Mouse (Mus musculus) ES-Bruce4 (cell line): ENCODE data around the gene Oaz1. TPM values are rescaled to one million over a fixed set of nuclear protein-coding genes. Genes with fewer than 3 reads are reported as not detected.

ENCODE experiments used
- H3K27ac ChIP-seq: 2 replicates; pipeline ENCODE4 v1.5.1; 2012; ENCODE audit warnings: low read length, inconsistent platforms; ENCODE audit not compliant: insufficient read depth
- H3K27me3 ChIP-seq: 2 replicates; pipeline ENCODE4 v1.6.1; 2012; ENCODE audit warnings: mild to moderate bottlenecking, low read length, inconsistent platforms; ENCODE audit not compliant: control insufficient read depth, poor library complexity, insufficient read depth, severe bottlenecking
- H3K36me3 ChIP-seq: 2 replicates; pipeline ENCODE4 v1.6.1; 2012; ENCODE audit warnings: inconsistent platforms, mild to moderate bottlenecking, low read length, moderate library complexity; ENCODE audit not compliant: control insufficient read depth, poor library complexity, insufficient read depth, severe bottlenecking
- H3K4me1 ChIP-seq: one replicate; pipeline ENCODE4 v1.8.1; 2011; ENCODE audit warnings: low read length; ENCODE audit not compliant: control insufficient read depth, insufficient read depth
- H3K4me3 ChIP-seq: 2 replicates; pipeline ENCODE4 v1.5.1; 2011; ENCODE audit warnings: low read depth, mild to moderate bottlenecking, low read length
- H3K9ac ChIP-seq: 2 replicates; pipeline ENCODE4 v1.6.1; 2012; ENCODE audit warnings: low read depth, mild to moderate bottlenecking, inconsistent platforms; ENCODE audit not compliant: poor library complexity, severe bottlenecking
- H3K9me3 ChIP-seq: replicated peaks from 2 replicates; pipeline ENCODE4 v1.6.1; 2012; ENCODE audit warnings: mild to moderate bottlenecking, low read length, inconsistent platforms; ENCODE audit not compliant: control insufficient read depth, poor library complexity, insufficient read depth, severe bottlenecking
- CTCF ChIP-seq: IDR thresholded peaks from one replicate; pipeline ENCODE4 v1.8.1; 2011; ENCODE audit warnings: low read depth, low read length
- EP300 ChIP-seq: IDR thresholded peaks from 2 replicates; pipeline ENCODE4 v1.6.1; 2011; ENCODE audit warnings: low read depth, low read length; ENCODE audit not compliant: insufficient read depth
- POLR2A ChIP-seq: IDR thresholded peaks from one replicate; pipeline ENCODE4 v1.8.1; 2011; ENCODE audit warnings: low read length; ENCODE audit not compliant: insufficient read depth
- polyA plus RNA-seq: library from polyadenylated mRNA; stranded (reverse); fragments of >200 nt; gene quantifications from 2 replicates; pipeline ENCODE4 v1.2.4, GENCODE M21; 2011; ENCODE audit warnings: low read depth; ENCODE audit not compliant: missing spikeins, insufficient read depth, insufficient read length

Oaz1 gene
- 471 and 498 TPM in 2 replicates for polyA plus RNA-seq

- Histone ChIP-seq H3K27ac (no peak within 1 kb of the TSS), H3K4me1 (no peaks in the 10 kb centered on the region), H3K27me3 (no peaks in the 10 kb centered on the region), H3K9ac (peak within 1 kb of the TSS; percentile 88), H3K9me3 (no peaks in the 10 kb centered on the region), H3K4me3 (peak within 1 kb of the TSS; percentile 93), H3K36me3 (peaks cover 3% of the 10 kb centered on the region)
- TF ChIP-seq CTCF: no peak
- TF ChIP-seq EP300: no peak; the same call in 1 of the 2 replicates
- peak; percentile 76 for TF ChIP-seq POLR2A
These were observed at the start of gene Oaz1 for GRCm38 (mm10) chr10:80826151-80827062. TSS of gene Oaz1 (plus strand) at chr10:80826656.

GRCm38 (mm10) chr10:80777123-80777522, 49.3 kb upstream of the Oaz1 start:
- peaks cover 26% of the 10 kb centered on the region for H3K36me3 ChIP-seq

DNA sequence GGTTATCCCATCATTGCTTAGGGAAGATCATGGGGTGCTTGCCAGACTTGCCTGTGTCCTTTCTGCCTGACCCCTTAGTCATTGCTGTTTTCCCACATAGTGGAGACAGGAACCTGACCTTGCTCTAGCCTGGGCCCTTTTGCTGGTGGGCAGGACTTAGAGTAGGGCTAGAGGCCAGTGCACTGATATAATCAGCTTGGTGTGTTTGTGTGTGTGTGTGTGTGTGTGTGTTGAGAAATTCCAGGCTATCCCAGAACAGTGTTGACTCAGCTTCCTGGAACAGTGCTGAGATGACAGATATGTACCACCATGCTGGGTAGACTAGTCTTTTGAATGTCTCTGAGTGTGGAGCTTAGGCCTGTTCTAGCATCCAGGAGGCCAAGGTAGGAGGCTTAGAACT, 46.9 kb upstream of the Oaz1 start:
- no peak overlapping the region for H3K27ac ChIP-seq
- H3K9ac ChIP-seq: no peak overlapping the region
- no peak overlapping the region for H3K4me3 ChIP-seq
- H3K4me1 ChIP-seq: no peaks in the 10 kb centered on the region
- peaks cover 39% of the 10 kb centered on the region for H3K36me3 ChIP-seq
- TF ChIP-seq CTCF: no peak
- TF ChIP-seq EP300: no peak
- no peak for TF ChIP-seq POLR2A
- no peaks in the 10 kb centered on the region for H3K27me3 ChIP-seq
- H3K9me3 ChIP-seq: no peaks in the 10 kb centered on the region

More at GRCm38 (mm10) chr10:80777123-80777522, 49.3 kb upstream of the Oaz1 start:
- Histone ChIP-seq H3K27ac (no peak overlapping the region), H3K4me1 (no peaks in the 10 kb centered on the region), H3K9ac (no peak overlapping the region), H3K4me3 (no peak overlapping the region), H3K9me3 (no peaks in the 10 kb centered on the region), H3K27me3 (no peaks in the 10 kb centered on the region)
- TF ChIP-seq POLR2A (no peak), CTCF (no peak)

DNA sequence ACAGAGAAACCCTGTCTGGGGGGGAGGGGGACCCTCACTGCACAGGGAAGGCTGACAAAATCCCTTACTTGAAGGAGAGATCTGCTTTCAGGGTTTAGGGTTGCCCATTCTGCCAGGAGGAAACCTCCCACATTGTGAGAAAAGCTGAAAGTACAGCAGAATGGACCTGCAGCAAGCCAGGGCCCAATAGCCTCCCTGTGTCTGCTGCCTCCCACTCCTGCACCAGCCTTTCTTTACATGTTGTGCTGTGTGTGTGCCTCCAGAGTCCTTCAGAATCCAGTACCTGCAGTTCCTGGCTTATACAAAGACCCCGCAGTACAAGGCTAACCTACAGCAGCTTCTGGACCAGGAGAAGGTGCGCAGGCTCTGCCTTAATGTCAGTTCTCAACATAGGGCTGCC, 42.2 kb upstream of the Oaz1 start:
- H3K9ac ChIP-seq: no peak overlapping the region
- no peak overlapping the region for H3K4me3 ChIP-seq
- TF ChIP-seq EP300 (no peak), CTCF (no peak), POLR2A (no peak)
- H3K9me3 ChIP-seq: no peaks in the 10 kb centered on the region
- no peak overlapping the region for H3K27ac ChIP-seq
- no peaks in the 10 kb centered on the region for H3K4me1 ChIP-seq
- H3K27me3 ChIP-seq: no peaks in the 10 kb centered on the region
- H3K36me3 ChIP-seq: peaks cover 46% of the 10 kb centered on the region

- H3K27ac ChIP-seq: no peak overlapping the region
- no peak for TF ChIP-seq CTCF
- no peak for TF ChIP-seq EP300
- no peak for TF ChIP-seq POLR2A
- no peaks in the 10 kb centered on the region for H3K4me1 ChIP-seq
- no peak overlapping the region for H3K4me3 ChIP-seq
- no peaks in the 10 kb centered on the region for H3K9me3 ChIP-seq
- H3K27me3 ChIP-seq: no peaks in the 10 kb centered on the region
- peaks cover 49% of the 10 kb centered on the region for H3K36me3 ChIP-seq
- no peak overlapping the region for H3K9ac ChIP-seq
These were observed 41.6 kb upstream of the Oaz1 start for GRCm38 (mm10) chr10:80784871-80785270.

DNA sequence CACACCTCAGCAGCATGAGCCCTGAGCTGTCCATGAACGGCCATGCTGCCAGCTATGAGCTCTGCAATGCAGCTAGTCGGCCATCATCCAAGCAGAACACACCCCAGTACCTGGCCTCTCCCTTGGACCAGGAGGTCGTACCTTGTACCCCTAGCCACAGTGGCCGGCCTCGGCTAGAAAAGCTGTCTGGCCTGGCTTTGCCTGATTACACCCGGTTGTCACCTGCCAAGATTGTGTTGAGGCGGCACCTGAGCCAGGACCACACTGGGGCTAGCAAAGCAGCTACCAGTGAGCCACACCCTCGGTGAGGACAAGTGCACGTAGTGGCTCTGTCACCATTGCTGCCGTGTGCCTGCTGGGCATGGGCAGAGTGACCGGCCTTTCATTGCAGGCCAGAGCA, 40.5 kb upstream of the Oaz1 start:
- H3K4me3 ChIP-seq: no peak overlapping the region
- H3K4me1 ChIP-seq: no peaks in the 10 kb centered on the region
- H3K27ac ChIP-seq: no peak overlapping the region
- no peaks in the 10 kb centered on the region for H3K27me3 ChIP-seq
- TF ChIP-seq EP300: no peak
- no peak for TF ChIP-seq CTCF
- no peak for TF ChIP-seq POLR2A
- no peaks in the 10 kb centered on the region for H3K9me3 ChIP-seq
- peaks cover 46% of the 10 kb centered on the region for H3K36me3 ChIP-seq
- H3K9ac ChIP-seq: no peak overlapping the region
